Mouse (Mus musculus): Measurements from ENCODE around the gene Fam71d. TPM values are rescaled to one million over a fixed set of nuclear protein-coding genes. Genes with fewer than 3 reads are reported as not detected.

Fam71d gene
- polyA plus RNA-seq, 1 experiment, result not detected

GRCm38 (mm10) chr12:78740289-78740688, 49.0 kb downstream of the Fam71d start:
- no peak overlapping the region for H3K4me3 ChIP-seq (ENCODE audit: low read depth, low read length)
- no peaks in the 10 kb centered on the region for H3K36me3 ChIP-seq (ENCODE audit: control insufficient read depth, insufficient read depth, low read length)
- no peak for TF ChIP-seq POLR2A (IDR thresholded peaks at IDR 0.05; ENCODE audit: low read depth, low read length)
- no peak for TF ChIP-seq CTCF (IDR thresholded peaks at IDR 0.05; ENCODE audit: extremely low read depth, insufficient read length, insufficient replicate concordance, low read depth, low read length)
- 81% methylated on average over 2 of the region's 2 CpGs for WGBS
- H3K27ac ChIP-seq (ENCODE audit: insufficient read depth, low read depth, low read length), result no peak overlapping the region
- no peaks in the 10 kb centered on the region for H3K4me1 ChIP-seq (ENCODE audit: control insufficient read depth, insufficient read depth, insufficient read length, low read length)
- H3K27me3 ChIP-seq (ENCODE audit: control insufficient read depth, insufficient read depth, low read length), result no peaks in the 10 kb centered on the region

- Histone ChIP-seq H3K36me3 (ENCODE audit: control insufficient read depth, insufficient read depth, low read length) (no peaks in the 10 kb centered on the region), H3K4me3 (ENCODE audit: low read depth, low read length) (no peak overlapping the region), H3K27ac (ENCODE audit: insufficient read depth, low read depth, low read length) (no peak overlapping the region), H3K4me1 (ENCODE audit: control insufficient read depth, insufficient read depth, insufficient read length, low read length) (no peaks in the 10 kb centered on the region), H3K27me3 (ENCODE audit: control insufficient read depth, insufficient read depth, low read length) (no peaks in the 10 kb centered on the region)
- WGBS, result 77% methylated on average over 6 of the region's 6 CpGs
- TF ChIP-seq POLR2A (IDR thresholded peaks at IDR 0.05; ENCODE audit: low read depth, low read length), result no peak
- no peak for TF ChIP-seq CTCF (IDR thresholded peaks at IDR 0.05; ENCODE audit: extremely low read depth, insufficient read length, insufficient replicate concordance, low read depth, low read length)
These were observed 54.9 kb downstream of the Fam71d start for GRCm38 (mm10) chr12:78746226-78746625.

GRCm38 (mm10) chr12:78747406-78747805, 56.1 kb downstream of the Fam71d start:
- no peaks in the 10 kb centered on the region for H3K27me3 ChIP-seq (ENCODE audit: control insufficient read depth, insufficient read depth, low read length)
- no peak overlapping the region for H3K4me3 ChIP-seq (ENCODE audit: low read depth, low read length)
- H3K4me1 ChIP-seq (ENCODE audit: control insufficient read depth, insufficient read depth, insufficient read length, low read length), result no peaks in the 10 kb centered on the region
- H3K27ac ChIP-seq (ENCODE audit: insufficient read depth, low read depth, low read length), result no peak overlapping the region
- 40% methylated on average over 1 of the region's 1 CpGs for WGBS
- no peak for TF ChIP-seq POLR2A (IDR thresholded peaks at IDR 0.05; ENCODE audit: low read depth, low read length)
- no peak for TF ChIP-seq CTCF (IDR thresholded peaks at IDR 0.05; ENCODE audit: extremely low read depth, insufficient read length, insufficient replicate concordance, low read depth, low read length)
- H3K36me3 ChIP-seq (ENCODE audit: control insufficient read depth, insufficient read depth, low read length), result no peaks in the 10 kb centered on the region

- no peaks in the 10 kb centered on the region for H3K27me3 ChIP-seq (ENCODE audit: control insufficient read depth, insufficient read depth, low read length)
- H3K27ac ChIP-seq (ENCODE audit: insufficient read depth, low read depth, low read length), result no peak overlapping the region
- peak overlapping the region; percentile 70 for H3K4me3 ChIP-seq (ENCODE audit: low read depth, low read length)
- TF ChIP-seq POLR2A (IDR thresholded peaks at IDR 0.05; ENCODE audit: low read depth, low read length) (no peak), CTCF (IDR thresholded peaks at IDR 0.05; ENCODE audit: extremely low read depth, insufficient read length, insufficient replicate concordance, low read depth, low read length) (no peak)
- no peaks in the 10 kb centered on the region for H3K36me3 ChIP-seq (ENCODE audit: control insufficient read depth, insufficient read depth, low read length)
- H3K4me1 ChIP-seq (ENCODE audit: control insufficient read depth, insufficient read depth, insufficient read length, low read length), result no peaks in the 10 kb centered on the region
- under 1% methylated on average over 10 of the region's 10 CpGs for WGBS
These were observed 56.8 kb downstream of the Fam71d start for GRCm38 (mm10) chr12:78748113-78748512.

- no peaks in the 10 kb centered on the region for H3K36me3 ChIP-seq (ENCODE audit: control insufficient read depth, insufficient read depth, low read length)
- under 1% methylated on average over 96 of the region's 98 CpGs for WGBS
- peak within 1 kb of the TSS; percentile 91 for H3K27ac ChIP-seq (ENCODE audit: insufficient read depth, low read depth, low read length)
- H3K27me3 ChIP-seq (ENCODE audit: control insufficient read depth, insufficient read depth, low read length), result no peaks in the 10 kb centered on the region
- peak within 1 kb of the TSS; percentile 83 for H3K4me3 ChIP-seq (ENCODE audit: low read depth, low read length)
- TF ChIP-seq POLR2A (IDR thresholded peaks at IDR 0.05; ENCODE audit: low read depth, low read length) (peak; percentile 77), CTCF (IDR thresholded peaks at IDR 0.05; ENCODE audit: extremely low read depth, insufficient read length, insufficient replicate concordance, low read depth, low read length) (no peak)
- no peaks in the 10 kb centered on the region for H3K4me1 ChIP-seq (ENCODE audit: control insufficient read depth, insufficient read depth, insufficient read length, low read length)
These were observed 57.4 kb downstream of the Fam71d start, which contains the start of gene Mpp5 for GRCm38 (mm10) chr12:78748557-78749377. Mpp5 (plus strand) TSS chr12:78748907.

GRCm38 (mm10) chr12:78749378-78749801, 58.1 kb downstream of the Fam71d start:
- 2% methylated on average over 25 of the region's 25 CpGs for WGBS
- no peaks in the 10 kb centered on the region for H3K4me1 ChIP-seq (ENCODE audit: control insufficient read depth, insufficient read depth, insufficient read length, low read length)
- TF ChIP-seq POLR2A (IDR thresholded peaks at IDR 0.05; ENCODE audit: low read depth, low read length) (peak; percentile 76; the same call in 1 of the 2 replicates), CTCF (IDR thresholded peaks at IDR 0.05; ENCODE audit: extremely low read depth, insufficient read length, insufficient replicate concordance, low read depth, low read length) (no peak)

GRCm38 (mm10) chr12:78761979-78762378, 70.6 kb downstream of the Fam71d start:
- Histone ChIP-seq H3K36me3 (ENCODE audit: control insufficient read depth, insufficient read depth, low read length) (0 out of 2 replicates have a peak, but pooled peaks cover 2% of the 10 kb centered on the region), H3K27ac (ENCODE audit: insufficient read depth, low read depth, low read length) (no peak overlapping the region), H3K4me1 (ENCODE audit: control insufficient read depth, insufficient read depth, insufficient read length, low read length) (0 out of 2 replicates have a peak, but pooled peaks cover 2% of the 10 kb centered on the region), H3K27me3 (ENCODE audit: control insufficient read depth, insufficient read depth, low read length) (no peaks in the 10 kb centered on the region), H3K4me3 (ENCODE audit: low read depth, low read length) (no peak overlapping the region)
- TF ChIP-seq CTCF (IDR thresholded peaks at IDR 0.05; ENCODE audit: extremely low read depth, insufficient read length, insufficient replicate concordance, low read depth, low read length) (no peak), POLR2A (IDR thresholded peaks at IDR 0.05; ENCODE audit: low read depth, low read length) (no peak)

More at GRCm38 (mm10) chr12:78749378-78749801, 58.1 kb downstream of the Fam71d start:
- Histone ChIP-seq H3K36me3 (ENCODE audit: control insufficient read depth, insufficient read depth, low read length) (no peaks in the 10 kb centered on the region), H3K27me3 (ENCODE audit: control insufficient read depth, insufficient read depth, low read length) (no peaks in the 10 kb centered on the region), H3K4me3 (ENCODE audit: low read depth, low read length) (peak overlapping the region; percentile 83), H3K27ac (ENCODE audit: insufficient read depth, low read depth, low read length) (peak overlapping the region; percentile 91)

Data from small intestine, adult 2 months (tissue).